Mouse (Mus musculus) neural tube, embryonic 14.5 days (tissue): ENCODE measurements at regions not wholly inside any gene's neighbourhood (a gene's known extent, or its start where the extent isn't known, plus 50 kb on each side); places are given as distances from the start of the nearest gene placed in this dataset.
A peak's percentile ranks its signal among the peaks of the same experiment; 100 is the strongest.

ENCODE experiments used
- ATAC-seq: fragments of 200-750 bp; cut with Nextera tagmentation; 2 replicates; pipeline ENCODE4 v1.8.0; 2017; ENCODE audit warnings: low read depth, mild to moderate bottlenecking, moderate TSS enrichment, moderate library complexity
- H3K27ac ChIP-seq: fragments of 300-500 bp; sonication (generic); 2 replicates; pipeline ENCODE4 v1.5.1; 2014; ENCODE audit warnings: low read depth, mild to moderate bottlenecking, control low read depth, low read length, moderate library complexity, mixed read lengths
- H3K27me3 ChIP-seq: fragments of 300-500 bp; sonication (generic); 2 replicates; pipeline ENCODE4 v1.6.1; 2014; ENCODE audit warnings: low read length; ENCODE audit not compliant: control insufficient read depth, insufficient read depth
- H3K36me3 ChIP-seq: fragments of 300-500 bp; sonication (generic); 2 replicates; pipeline ENCODE4 v1.6.1; 2014; ENCODE audit warnings: low read length, mixed read lengths; ENCODE audit not compliant: control insufficient read depth, insufficient read depth
- H3K4me1 ChIP-seq: fragments of 300-500 bp; sonication (generic); 2 replicates; pipeline ENCODE4 v1.6.1; 2014; ENCODE audit warnings: low read length; ENCODE audit not compliant: control insufficient read depth, insufficient read depth
- H3K4me2 ChIP-seq: fragments of 300-500 bp; sonication (generic); 2 replicates; pipeline ENCODE4 v1.6.1; 2014; ENCODE audit warnings: mild to moderate bottlenecking, low read depth, low read length, control low read depth
- H3K4me3 ChIP-seq: fragments of 300-500 bp; sonication (generic); 2 replicates; pipeline ENCODE4 v1.5.1; 2014; ENCODE audit warnings: low read depth, low read length, control low read depth, mixed read lengths
- H3K9ac ChIP-seq: fragments of 300-500 bp; sonication (generic); replicated peaks from 2 replicates; pipeline ENCODE4 v1.6.1; 2014; ENCODE audit warnings: low read depth, mild to moderate bottlenecking, control low read depth, low read length, mixed read lengths
- H3K9me3 ChIP-seq: fragments of 300-500 bp; sonication (generic); 2 replicates; pipeline ENCODE4 v1.6.1; 2016; ENCODE audit warnings: low read length; ENCODE audit not compliant: control insufficient read depth
- WGBS: fragments of 180-500 bp; shearing (Covaris S2); extraction: QIAGEN DNeasy Blood & Tissue Kit; methylation state at CpG from one replicate; pipeline ENCODE4 v1.1.7; 2014; 5-methylcytosine and 5-hydroxymethylcytosine counted together

DNA sequence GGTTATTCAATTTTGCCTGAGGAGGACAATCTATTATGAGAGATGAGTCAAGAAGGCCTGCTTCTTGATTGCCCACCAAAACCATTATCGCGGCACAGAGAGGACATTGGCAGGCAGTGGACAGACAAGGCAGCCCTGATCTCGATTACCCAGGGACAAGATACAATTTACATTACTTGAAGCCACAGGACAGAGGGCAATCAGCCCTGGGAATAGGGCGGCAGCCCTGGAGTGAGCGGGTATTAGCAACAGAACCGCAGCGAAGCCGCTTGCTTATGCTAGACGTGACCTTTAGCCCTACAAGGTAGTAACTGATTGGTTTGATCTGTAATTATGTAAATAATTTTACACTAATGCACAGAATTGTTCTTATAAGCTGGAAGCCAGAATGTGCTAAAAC is 586.0 kb upstream of the Pitx2 start:
- WGBS: 77% methylated on average over 9 of the region's 9 CpGs
- Histone ChIP-seq H3K27me3 (no peaks in the 10 kb centered on the region), H3K36me3 (no peaks in the 10 kb centered on the region), H3K9me3 (no peaks in the 10 kb centered on the region), H3K9ac (no peak overlapping the region), H3K4me2 (no peak overlapping the region), H3K27ac (no peak overlapping the region), H3K4me1 (no peaks in the 10 kb centered on the region), H3K4me3 (no peak overlapping the region)
- no peak for ATAC-seq

GRCm38 (mm10) chr3:128610731-128611130 is 588.9 kb upstream of the Pitx2 start:
- no peak overlapping the region for H3K27ac ChIP-seq
- no peak overlapping the region for H3K4me3 ChIP-seq
- 86% methylated on average over 6 of the region's 6 CpGs for WGBS

GRCm38 (mm10) chr3:128608694-128609093 is 591.0 kb upstream of the Pitx2 start:
- Histone ChIP-seq H3K9ac (no peak overlapping the region), H3K27me3 (no peaks in the 10 kb centered on the region), H3K4me2 (no peak overlapping the region), H3K9me3 (no peaks in the 10 kb centered on the region), H3K27ac (no peak overlapping the region), H3K4me1 (no peaks in the 10 kb centered on the region), H3K4me3 (no peak overlapping the region), H3K36me3 (no peaks in the 10 kb centered on the region)
- ATAC-seq: no peak
- 78% methylated on average over 3 of the region's 3 CpGs for WGBS

More at GRCm38 (mm10) chr3:128610731-128611130, 588.9 kb upstream of the Pitx2 start:
- Histone ChIP-seq H3K36me3 (no peaks in the 10 kb centered on the region), H3K9me3 (no peaks in the 10 kb centered on the region), H3K4me1 (no peaks in the 10 kb centered on the region), H3K9ac (no peak overlapping the region), H3K4me2 (no peak overlapping the region), H3K27me3 (no peaks in the 10 kb centered on the region)
- ATAC-seq: no peak

DNA sequence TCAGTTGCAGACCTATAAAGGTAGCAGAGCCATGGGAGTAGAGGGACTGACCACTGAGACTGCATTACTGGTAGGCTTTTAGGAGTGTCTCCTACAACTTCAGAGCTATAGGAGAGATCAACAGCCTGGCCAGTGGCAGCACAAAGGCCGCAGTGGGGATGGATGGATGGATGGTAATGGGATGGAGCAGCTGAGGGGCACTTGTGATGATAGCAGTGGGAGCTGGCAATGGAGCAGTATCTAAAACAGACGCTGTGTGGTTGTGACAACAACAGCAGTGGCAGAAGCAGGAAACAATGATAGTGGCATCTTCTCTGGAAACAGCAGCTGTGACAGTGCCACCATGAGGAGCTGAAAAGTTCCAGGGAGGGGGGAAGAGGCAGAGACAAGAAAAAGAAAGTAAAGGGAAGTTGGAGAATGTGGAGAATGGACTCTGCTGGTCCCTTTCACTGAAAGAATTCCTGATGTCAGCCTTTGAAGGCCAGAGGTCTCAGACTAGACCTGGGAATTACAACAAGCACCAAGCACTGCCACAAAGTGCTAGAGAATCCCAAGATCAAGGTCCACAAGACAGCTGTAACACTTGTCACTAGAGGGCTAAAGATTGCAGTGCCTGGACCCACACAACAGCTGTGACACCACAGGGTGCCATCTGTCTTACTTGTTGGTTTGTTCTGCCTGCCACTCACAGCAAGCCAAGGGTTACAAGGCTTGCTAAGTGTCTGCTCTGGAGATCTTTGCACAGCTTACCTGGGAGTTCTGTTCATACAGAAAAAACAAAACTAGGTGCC is 624.1 kb upstream of the Pitx2 start:
- Histone ChIP-seq H3K4me3 (no peak overlapping the region), H3K27me3 (no peaks in the 10 kb centered on the region), H3K4me1 (no peaks in the 10 kb centered on the region), H3K9ac (no peak overlapping the region), H3K36me3 (no peaks in the 10 kb centered on the region), H3K4me2 (no peak overlapping the region), H3K9me3 (no peaks in the 10 kb centered on the region), H3K27ac (no peak overlapping the region)
- 71% methylated on average over 2 of the region's 2 CpGs for WGBS
- ATAC-seq: no peak

GRCm38 (mm10) chr3:128570551-128570950 is 629.1 kb upstream of the Pitx2 start:
- no peaks in the 10 kb centered on the region for H3K9me3 ChIP-seq
- no peak overlapping the region for H3K27ac ChIP-seq
- no peak for ATAC-seq
- no peaks in the 10 kb centered on the region for H3K27me3 ChIP-seq
- H3K9ac ChIP-seq: no peak overlapping the region
- no peaks in the 10 kb centered on the region for H3K36me3 ChIP-seq
- no peak overlapping the region for H3K4me2 ChIP-seq
- 93% methylated on average over 3 of the region's 3 CpGs for WGBS
- H3K4me1 ChIP-seq: no peaks in the 10 kb centered on the region
- no peak overlapping the region for H3K4me3 ChIP-seq

- WGBS: 80% methylated on average over 8 of the region's 8 CpGs
- H3K27me3 ChIP-seq: no peaks in the 10 kb centered on the region
- H3K9me3 ChIP-seq: no peaks in the 10 kb centered on the region
- no peak overlapping the region for H3K4me2 ChIP-seq
- H3K4me1 ChIP-seq: no peaks in the 10 kb centered on the region
- no peak for ATAC-seq
- H3K9ac ChIP-seq: no peak overlapping the region
- H3K36me3 ChIP-seq: no peaks in the 10 kb centered on the region
- H3K4me3 ChIP-seq: no peak overlapping the region
- no peak overlapping the region for H3K27ac ChIP-seq
Observed at GRCm38 (mm10) chr3:128565386-128565785, 634.3 kb upstream of the Pitx2 start.

- 45% methylated on average over 9 of the region's 9 CpGs for WGBS
- peak overlapping the region; percentile 55 for H3K27ac ChIP-seq
- H3K4me2 ChIP-seq: no peak overlapping the region
- H3K27me3 ChIP-seq: no peaks in the 10 kb centered on the region
- peak; percentile 97 for ATAC-seq
- no peaks in the 10 kb centered on the region for H3K9me3 ChIP-seq
- no peak overlapping the region for H3K4me3 ChIP-seq
- H3K4me1 ChIP-seq: no peaks in the 10 kb centered on the region
- H3K9ac ChIP-seq: no peak overlapping the region
- no peaks in the 10 kb centered on the region for H3K36me3 ChIP-seq
Observed at GRCm38 (mm10) chr3:128546416-128547327, 650.5 kb upstream of the Fam241a start.

- 91% methylated on average over 4 of the region's 4 CpGs for WGBS
- Histone ChIP-seq H3K4me2 (no peak overlapping the region), H3K27ac (no peak overlapping the region), H3K4me1 (no peaks in the 10 kb centered on the region), H3K9me3 (no peaks in the 10 kb centered on the region), H3K4me3 (no peak overlapping the region), H3K27me3 (no peaks in the 10 kb centered on the region), H3K36me3 (no peaks in the 10 kb centered on the region), H3K9ac (no peak overlapping the region)
- ATAC-seq: no peak
Observed at GRCm38 (mm10) chr3:128525427-128525826, 629.3 kb upstream of the Fam241a start.

DNA sequence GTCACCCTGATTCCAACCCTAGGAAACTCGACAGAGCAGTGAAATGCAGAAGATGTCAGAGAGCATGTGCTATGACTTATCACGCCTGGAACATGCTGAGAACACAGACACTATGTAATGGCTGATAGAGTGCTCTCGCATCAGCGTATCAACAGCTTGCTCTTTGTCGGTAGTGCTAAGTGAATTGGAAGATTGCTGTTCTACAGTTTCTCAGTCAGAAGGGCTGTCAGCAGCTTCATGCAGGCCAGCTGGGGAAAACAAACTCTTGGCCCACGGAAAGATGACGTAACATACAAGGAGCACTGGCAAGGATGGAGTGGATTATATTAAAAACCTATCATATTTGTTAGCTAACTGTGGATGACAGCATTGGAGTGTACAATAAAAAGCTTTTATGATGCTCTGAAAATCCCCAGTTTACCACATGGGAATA is 624.6 kb upstream of the Fam241a start:
- no peak overlapping the region for H3K4me3 ChIP-seq
- no peaks in the 10 kb centered on the region for H3K4me1 ChIP-seq
- H3K27ac ChIP-seq: no peak overlapping the region
- no peak overlapping the region for H3K9ac ChIP-seq
- no peaks in the 10 kb centered on the region for H3K36me3 ChIP-seq
- peak overlapping the region; percentile 31; the same call in 1 of the 2 replicates for H3K4me2 ChIP-seq
- H3K9me3 ChIP-seq: no peaks in the 10 kb centered on the region
- ATAC-seq: peak; percentile 86
- WGBS: 49% methylated on average over 7 of the region's 7 CpGs
- H3K27me3 ChIP-seq: no peaks in the 10 kb centered on the region
